Mouse (Mus musculus): ENCODE measurements at regions not wholly inside any gene's neighbourhood (a gene's known extent, or its start where the extent isn't known, plus 50 kb on each side); places are given as distances from the start of the nearest gene placed in this dataset.
A peak's percentile ranks its signal among the peaks of the same experiment; 100 is the strongest.
"Not testable (repeated sequence)": the region's sequence is repeated elsewhere in the genome, so short reads cannot be mapped to it uniquely, and the experiment has no call there.

DNA sequence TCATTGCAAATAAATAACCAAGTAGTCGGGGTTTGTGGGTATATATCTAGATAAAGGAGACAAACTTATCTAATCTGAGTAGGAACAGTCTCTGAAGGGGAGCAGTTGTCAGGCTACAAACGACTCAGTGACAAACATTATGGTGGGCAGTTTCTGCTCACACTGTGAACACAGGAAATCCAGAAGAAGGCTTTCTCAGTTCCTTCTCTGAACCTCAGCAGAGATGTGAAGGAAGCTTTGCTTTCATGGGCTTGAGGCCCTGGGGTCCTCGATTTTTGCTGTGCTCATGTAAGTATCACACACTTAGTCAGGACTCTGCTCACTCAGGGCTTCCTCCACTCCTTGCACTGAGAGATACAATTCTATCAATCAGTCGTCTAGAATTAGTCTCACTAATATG, 994.7 kb upstream of the Foxg1 start:
- no peak for DNase-seq

DNA sequence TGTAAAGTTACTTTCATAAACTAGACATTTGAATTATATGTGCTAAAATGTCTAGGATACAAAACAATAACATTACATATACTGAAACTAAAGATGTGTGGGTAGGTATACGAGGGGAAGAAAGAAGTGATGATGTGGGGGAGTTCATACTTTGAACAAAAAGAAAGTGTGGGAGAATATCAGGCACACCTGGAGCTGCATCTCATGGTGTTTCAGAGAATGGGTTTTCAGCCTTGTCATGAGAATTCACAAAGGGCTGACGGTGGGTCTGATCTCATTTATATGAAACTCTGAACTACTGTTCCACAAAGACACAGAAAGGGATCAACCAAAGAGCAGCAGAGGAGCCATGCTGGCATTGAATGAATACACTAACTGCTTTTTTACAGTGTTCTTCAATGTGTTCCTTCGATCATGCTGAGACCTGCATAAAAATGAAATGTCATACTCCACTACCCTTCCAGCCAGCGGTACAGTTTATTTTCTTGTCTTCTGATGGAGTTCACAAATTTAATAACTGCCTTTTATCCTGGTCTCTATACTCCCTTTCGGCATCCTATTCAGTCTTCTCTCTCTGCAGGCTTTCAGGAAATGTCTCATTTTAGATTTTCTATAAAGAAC, 994.2 kb upstream of the Foxg1 start:
- no peak for DNase-seq

DNA sequence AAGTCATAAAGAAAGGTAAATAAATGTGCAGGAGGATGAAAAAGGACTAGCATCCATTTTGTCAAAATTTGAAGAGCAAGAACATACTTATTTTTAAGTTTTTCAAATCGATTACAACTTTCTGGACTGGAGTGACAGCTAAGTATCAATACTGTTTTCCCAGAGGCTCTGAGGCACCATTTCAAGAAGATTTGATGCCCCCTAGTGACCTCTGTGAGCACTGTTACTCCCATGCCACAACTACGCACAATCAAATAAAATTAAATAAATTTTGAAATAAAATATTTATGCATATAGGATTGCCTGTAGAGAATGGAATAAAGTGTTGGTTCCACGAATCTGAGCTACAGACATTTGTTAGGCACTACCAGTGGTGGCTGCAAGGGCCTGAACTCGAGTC, 991.5 kb upstream of the Foxg1 start:
- DNase-seq: no peak

DNA sequence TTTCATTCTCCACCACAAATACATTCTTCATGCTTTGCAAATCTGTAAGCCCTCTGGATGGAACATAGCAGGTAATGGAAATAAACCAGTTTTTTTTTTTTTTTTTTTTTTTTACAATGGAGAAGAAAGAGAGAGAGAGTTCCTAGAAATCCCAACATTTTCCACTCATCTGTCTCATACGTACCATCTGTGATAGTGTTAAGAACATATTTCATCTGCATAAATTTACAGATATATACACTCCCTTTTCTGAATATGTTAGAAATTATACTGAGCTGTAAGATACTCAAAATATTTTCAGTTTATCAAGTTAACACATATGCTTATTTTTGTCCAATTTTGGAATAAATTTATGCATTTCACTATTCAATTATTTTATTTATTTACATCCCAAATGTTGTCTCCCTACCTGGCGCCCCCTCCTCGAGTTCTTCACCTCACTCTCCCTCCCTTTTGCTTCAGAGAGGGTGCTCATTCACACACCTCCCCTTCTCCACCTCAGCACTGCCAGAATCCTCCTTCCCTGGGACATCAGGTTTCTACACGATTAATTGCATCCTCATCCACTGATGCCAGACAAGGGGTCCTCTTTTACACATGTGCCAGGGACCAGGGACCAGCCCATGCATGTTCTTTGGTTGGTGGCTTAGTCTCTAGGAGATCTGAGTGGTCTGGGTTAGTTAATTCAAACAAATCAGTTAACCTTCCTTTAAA, 943.0 kb upstream of the Foxg1 start:
- no peak for DNase-seq

DNA sequence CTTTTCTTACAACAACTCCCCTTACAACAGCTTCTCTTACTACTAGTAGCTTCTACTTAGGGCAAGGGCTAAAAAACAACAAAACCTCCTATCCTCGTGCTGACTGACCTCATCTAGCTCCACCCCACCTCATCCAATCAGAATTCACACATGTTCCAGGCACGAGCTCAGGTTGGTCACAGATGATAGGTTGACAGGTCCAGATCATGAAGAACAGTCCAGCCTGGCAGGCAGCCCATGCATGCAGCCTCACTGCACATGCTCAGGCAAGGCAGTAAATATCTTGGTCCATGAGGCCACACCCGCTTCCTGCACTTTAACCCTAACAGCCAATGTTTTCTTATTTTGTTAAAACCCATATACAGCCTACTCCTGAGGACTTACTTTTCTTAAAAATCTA, 933.7 kb upstream of the Foxg1 start:
- not testable (repeated sequence) for DNase-seq

DNA sequence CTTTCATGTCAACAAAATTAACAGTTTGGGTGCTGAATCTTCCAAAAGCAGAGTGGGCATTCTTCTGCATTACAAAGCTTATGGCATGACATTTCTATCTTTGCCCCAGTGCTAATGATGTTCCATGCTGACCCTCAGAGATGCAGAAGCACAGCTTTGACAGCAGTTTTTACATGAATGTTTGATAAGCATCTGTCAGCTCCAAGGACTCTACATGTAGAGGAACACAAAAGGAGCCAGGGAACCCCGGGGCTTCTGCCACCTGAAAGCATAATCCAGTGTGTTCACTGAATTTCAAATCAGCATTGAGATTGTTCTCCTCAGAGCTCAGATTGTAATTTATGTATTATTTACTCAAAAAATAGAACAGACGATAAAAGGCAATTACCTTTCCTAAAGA, 920.1 kb upstream of the Foxg1 start:
- DNase-seq: no peak

DNA sequence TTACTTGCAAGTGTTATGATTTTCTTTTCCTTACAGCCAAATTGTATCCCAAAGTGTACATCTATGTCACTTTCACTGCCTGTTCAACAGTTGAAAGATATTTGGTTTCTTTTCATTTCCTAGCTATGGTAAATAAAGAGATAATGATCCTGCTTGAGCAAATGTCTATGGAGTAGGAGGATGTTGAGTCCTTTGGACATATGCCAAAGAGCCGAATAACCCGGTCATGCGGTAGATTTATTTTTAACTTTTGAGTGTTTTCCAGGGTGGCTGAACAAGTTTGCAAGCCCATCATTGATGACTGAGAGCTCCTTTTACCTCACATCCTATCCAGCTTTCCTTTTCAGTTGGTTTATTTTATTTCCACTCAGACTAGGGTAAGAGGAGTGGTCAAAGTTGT, 881.7 kb upstream of the Foxg1 start:
- DNase-seq: no peak

DNA sequence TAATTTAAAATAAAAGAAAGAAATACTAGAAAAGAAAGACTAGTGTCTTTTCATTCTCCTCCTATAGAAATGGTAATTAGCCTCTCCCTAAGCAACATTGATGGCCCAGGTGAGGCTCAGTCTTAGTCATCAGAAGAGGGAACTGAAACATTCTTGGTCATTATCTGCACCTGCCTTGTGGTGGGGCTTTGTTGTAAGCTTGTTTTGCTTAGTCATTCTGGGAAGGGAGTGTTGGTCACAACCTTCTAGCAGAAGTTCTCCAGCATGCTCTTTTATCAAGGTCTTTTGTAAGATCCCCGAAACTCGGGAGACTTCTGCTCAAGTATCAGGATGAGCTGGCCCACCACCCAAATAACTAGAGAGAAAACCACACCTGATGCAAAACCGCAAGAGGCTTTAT, 870.9 kb upstream of the Foxg1 start:
- no peak for DNase-seq

DNA sequence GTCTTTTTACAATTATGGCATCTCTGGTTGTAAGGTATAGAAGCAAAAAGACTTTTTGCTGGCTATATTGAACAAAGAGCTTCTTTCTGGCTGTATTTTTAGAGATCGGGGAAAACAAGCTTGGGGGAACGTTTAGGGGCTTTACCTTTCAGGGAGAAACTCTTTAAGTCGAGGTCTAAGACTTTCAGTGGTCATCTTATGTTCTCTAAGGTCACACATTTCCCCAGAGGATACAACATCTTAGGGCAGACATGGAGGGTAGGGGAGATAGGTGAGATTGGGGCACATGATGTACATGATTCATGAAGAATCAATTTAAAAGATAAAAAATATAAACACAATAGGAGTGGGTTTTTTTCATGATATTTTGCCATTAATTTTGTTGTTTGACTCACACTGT, 870.2 kb upstream of the Foxg1 start:
- no peak for DNase-seq

DNA sequence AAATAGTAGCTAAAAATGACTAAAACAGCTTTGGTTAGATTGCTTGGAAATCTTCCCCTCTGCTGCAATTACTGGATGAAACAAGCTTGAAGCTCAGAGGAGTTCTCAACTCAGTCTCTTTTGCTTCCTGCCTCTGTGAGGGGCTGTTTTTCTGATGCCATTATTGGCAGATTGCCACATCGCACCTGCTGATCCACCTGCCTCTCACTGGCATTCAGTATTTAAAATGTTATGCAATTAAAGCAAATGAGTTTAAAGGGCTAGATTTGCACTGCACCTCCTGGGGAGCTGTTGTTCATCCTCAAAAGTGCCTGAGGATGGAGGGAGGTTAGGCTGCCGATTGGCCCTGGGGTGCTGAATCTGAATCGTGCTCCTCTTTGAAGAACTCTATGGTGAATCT, 860.5 kb upstream of the Foxg1 start:
- no peak for DNase-seq

DNA sequence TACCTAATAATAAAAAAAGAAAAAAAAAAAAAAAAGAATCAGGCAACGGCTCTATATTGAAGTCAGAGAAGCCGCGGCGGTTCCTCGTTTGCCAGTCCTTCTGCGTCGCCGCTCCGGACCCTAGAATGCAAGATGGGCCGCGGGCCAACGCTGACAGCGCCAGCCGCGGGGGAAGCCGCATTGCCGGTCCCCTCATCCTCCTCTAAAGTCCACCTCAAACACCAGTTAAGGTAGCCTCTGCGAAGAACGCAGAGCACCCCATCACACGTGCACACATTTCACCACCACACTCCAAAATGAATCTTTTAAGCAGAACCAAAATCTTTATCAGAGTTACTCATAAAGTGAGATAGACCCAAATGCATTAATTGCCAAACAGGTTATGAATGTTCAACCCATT, 822.8 kb upstream of the Foxg1 start:
- DNase-seq: peak; percentile 20

DNA sequence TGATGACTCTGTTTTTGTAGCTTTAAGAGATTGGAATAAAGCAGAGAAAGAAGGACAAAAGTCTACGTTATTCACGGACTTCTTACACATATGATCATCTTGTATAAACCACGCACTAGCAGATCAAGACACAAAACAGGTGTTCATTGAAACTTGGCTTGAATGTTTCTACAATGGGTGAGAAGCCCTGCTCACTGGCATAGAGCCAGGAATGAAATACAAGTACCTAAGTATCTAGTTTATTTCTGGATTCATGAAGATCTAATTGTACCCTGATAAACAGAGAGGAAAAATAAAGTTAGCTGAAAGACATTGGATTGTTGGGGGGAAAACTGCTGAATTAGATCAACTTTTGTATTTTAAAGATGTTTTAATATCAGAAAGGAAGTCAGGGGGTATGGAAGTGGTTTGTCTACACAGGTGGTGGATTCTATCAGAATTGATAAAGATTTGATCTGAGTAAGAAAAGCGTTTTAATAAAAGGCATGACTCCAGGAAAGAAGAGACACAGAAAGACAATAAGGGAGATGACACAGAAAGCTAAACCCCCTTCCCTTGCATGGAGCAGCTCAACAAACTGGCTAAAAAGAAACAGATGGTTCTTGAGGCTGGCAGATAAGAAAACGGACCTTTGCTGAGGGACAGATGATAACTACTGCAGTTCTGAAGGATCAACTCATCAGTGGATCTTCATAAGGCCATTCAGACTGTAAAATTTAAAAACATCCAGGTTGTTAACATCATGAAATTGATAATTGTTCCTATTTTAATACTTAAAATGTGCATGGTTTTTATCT, 777.9 kb upstream of the Foxg1 start:
- DNase-seq: no peak

DNA sequence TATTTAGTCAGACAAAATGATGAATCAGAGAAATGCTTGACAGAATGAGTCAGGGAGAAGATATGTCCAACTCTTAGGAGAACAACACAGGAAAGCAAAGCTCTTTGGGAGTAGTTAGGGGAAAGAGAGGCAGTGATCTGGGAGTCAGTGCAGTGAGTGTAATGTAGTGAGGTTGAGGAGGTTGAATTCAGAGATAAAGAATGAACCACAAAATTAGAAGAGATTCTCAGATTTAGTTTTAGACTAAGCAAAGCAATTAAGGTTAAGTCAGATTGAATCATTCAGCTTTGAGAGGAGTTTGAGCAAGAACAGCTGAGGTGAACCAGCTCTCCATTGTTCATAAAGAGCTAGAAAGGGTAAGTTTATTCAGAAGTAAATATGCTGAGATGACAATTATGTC, 777.0 kb upstream of the Foxg1 start:
- no peak for DNase-seq

DNA sequence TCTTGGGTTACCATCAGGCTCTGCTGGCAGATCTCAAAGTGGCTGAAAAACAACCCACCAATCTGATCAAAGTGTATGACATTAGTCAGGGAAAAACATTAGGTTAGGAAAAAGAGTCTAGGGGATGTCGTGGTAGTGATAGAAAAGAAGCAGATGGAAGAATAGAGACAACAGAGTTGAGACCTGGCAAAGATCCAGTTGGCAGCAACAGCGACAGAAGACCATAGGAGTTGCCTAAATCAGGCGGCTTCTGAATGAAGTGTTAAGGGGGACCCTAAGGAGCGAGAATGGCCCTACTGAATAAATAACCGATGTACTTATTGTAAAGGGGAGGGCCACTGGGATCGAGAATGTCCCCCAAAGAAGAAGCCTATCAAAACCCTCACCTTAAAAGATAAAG, 773.1 kb upstream of the Foxg1 start:
- no peak for DNase-seq

DNA sequence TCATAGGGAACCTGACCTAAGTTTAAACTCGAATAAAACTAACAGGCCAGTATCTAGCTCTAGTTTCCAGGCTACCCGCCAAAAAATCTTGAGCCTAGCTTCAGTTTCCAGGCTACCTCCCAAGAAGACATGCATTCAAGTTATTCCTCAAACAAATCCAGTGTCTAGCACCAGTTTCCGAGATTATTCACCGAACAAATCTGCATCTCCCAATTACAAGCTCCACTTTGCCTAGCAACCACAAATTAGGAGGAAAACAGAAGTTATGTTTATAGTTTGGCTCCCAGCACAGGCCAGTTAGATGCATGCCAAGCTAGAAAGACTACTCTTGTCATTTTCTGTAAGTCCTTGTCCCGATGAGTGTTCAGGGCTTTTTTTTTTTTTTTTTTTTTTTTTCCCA, 770.4 kb upstream of the Foxg1 start:
- no peak for DNase-seq

DNA sequence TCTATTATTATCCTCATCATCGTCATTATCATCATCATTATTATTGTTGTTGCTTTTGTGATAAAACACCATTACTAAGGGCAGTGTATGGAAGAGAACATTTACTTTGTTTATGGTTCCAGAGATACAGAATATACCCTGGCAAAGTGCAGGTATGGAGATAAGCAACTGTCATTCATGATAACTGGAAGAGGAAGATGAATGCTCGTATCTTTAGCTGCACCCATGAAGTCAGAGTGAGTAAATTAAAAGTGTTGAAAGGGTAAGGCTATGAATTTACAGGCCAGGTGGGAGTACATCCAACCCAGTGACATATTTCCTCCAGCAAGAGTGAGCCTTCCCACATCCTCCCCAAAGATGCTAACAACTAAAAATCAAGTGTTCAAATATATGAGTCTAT, 766.1 kb upstream of the Foxg1 start:
- DNase-seq: no peak

DNA sequence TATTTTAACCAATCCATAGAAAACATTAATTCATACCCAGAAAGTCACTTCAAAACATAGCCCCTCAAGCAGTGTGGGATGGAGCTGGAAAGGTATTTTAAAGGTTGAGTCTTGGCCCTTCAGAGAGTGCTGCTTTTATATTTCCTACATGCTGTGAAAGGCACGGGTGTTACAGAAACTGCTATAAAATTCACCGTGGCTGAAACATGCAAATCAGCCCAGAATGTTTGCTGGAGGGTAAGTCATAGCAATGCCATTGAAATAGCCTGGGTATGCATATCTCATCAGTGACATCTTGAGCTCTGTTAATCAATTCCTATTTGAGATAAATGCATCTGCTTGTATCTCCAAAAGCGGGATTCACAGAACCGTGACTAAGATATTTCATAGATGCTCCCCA, 748.9 kb upstream of the Foxg1 start:
- DNase-seq: no peak

DNA sequence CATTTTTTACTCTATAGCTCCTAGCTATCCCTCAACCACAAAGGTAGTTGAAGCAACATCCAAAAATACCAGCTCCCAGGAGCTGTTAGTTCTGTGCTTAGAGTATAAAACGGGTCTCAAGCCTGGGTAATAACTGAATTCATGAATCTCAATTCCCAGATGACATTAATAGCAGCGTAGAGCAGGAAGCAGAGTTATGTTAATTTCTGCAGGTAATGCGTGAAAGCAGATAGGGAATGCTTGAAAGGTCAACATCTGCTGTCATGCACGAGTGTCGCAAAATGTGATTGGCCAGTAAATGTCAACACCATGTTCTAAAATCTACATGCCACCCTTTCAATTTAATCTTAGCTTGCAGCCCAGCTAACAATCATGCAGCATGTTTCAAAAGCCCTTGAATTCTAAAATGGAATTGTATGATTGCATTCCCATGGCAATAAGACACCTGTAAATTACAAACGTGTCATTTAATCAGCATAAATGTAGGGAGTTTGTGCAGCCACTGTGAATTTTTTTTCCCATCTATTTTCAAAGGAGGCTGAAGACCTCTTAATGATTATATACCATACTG, 747.7 kb upstream of the Foxg1 start:
- no peak for DNase-seq

DNA sequence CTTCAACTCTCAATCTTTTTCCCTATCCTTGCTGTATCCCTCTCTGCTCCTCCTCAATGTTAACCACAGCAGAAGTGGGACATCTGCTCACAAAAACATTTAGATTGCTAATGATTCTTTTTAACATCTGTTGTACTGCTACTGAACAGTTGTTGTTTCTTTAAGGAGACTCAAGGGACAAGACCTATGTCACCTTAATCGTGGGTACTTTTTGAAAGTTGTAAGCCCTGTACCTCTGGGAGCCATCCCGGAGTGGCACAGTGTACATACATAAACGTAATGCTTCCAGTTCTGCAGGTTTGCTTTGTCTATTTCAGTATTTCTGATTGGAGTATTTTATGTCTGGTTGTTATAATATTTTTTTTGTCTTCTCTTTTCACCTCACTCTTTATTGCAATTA, 740.5 kb upstream of the Foxg1 start:
- no peak for DNase-seq

DNA sequence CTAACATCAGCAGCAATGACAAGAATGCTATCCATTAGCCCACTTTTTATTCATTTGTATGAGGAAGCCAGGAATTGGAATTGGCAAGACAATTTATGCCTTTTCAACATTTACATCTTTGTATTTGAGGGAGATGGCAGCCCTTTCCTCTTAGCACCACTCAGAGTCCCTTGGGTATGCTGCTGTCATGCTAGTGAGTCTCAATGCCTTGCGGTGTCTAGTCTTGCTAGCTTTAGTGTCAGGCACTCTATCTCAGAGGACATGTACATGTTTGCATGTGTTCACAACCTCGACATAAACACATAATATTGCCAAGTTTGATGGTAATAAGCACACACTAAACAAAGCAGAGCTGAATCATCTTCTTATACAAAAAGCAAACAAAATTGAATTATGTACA, 737.3 kb upstream of the Foxg1 start:
- DNase-seq: no peak

DNA sequence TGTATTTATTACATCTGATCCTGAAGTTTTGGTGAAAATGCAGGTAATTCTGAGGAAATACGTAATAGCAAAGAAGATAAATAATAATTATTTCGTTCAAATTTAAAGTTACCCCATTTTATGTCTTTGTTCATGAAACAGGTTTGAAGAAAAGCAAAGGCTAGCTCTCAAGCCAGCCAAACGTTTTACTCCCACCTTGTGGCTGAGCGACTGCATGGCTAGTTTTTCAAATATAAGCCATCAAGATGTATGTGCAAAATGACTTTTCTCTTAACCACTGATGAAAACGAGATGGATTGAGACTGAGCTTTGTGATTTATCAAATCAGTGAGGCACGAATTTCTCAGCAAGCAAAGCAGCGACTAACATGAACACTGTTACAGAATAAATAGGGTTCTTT, 736.5 kb upstream of the Foxg1 start:
- DNase-seq: no peak

DNA sequence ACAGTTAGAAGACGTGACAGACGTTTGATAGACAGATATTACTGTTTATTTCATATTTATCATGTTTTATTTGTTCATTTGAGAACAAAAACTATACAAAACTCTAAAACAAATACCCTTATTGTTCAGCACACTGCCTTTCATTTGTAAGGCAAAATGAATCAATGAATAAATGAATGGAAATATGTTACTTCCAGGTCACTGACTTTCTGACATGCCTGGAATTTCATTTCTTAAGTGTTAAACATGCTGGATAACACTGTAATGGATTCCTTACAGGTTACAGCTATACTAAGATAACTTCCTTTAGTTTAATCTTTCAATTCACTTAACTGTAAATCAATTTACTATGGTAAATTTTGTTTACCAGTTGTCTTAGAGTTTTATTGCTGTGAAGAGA, 707.3 kb upstream of the Foxg1 start:
- no peak for DNase-seq

DNA sequence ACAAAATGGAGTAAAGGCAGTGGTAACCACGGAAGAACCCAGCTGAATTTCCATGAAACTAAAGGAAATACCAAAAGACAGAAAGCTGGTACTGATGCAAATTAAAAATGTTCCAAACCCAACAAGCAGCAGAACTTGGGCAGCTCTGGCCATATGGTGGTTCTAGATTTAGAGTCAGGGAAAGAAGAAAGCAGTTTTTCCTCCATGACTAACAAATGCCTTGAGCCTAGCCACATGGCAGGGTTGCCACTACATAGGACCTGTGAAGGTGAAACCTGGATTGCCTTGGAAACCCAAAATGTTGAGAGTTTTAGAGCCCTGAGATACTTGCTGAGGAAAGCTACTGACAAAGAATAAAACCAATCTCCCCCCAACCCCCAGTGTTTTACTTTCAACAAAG, 701.5 kb upstream of the Foxg1 start:
- DNase-seq: no peak

DNA sequence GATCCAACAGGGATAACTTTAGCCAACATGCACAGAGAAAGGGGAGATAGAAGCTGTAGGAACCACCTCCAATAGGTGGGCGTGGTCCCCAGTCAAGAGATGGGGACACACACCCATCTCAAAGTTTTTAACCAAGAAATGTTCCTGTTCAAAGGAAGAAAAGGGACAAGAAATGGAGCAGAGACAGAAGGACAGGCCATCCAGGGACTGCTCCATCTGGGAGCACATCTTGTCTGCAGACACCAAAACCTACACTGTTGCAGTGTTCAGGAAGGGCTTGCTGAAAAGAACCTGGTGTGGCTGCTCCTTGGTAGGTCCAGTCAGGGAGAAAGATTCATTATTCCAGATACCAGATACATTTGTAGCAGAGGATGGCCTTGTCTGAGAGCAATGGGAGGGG, 676.5 kb upstream of the Foxg1 start:
- no peak for DNase-seq
